ENCODE assay signal across 14 mouse cellular contexts in genomic region chr6:24397237-24397647, GRCm38 (mm10).
DNase-seq lines count a peak whose midpoint lies in the region; ATAC-seq lines count a peak whose summit lies in the region.
"Had no signal": no experiment of that assay in that cellular context is flagged by ENCODE, and none has a peak within 500 bp of the region (broad histone marks: within the 10 kb centered on the region; RNA-seq: fewer than 3 reads in every experiment).

No protein-coding gene starts in this region.

- ATAC-seq in cerebellum, adult (ENCODE audit: insufficient number of reproducible peaks, low FRiP score, low TSS enrichment) = peak; percentile 70; the same call in 1 of the 2 replicates

- no peak for DNase-seq in cerebellum, postnatal 4 days (ENCODE audit: low spot score in 2 of 2)
- DNase-seq in brain, embryonic 18.5 days (ENCODE audit: low read depth, low spot score) = peak; percentile 65
- DNase-seq in cerebellum, postnatal 25 days = peak; percentile 27 to 48
- peak; percentile 86 for DNase-seq in layer of hippocampus, adult 9-11 months
- no peak for DNase-seq in urinary bladder, adult 18-20 months (ENCODE audit: low spot score in 2 of 2)
- DNase-seq in testis, postnatal 14 days (ENCODE audit: low spot score) = no peak
- DNase-seq in testis, postnatal 10 days (ENCODE audit: low spot score) = no peak
- DNase-seq: embryo, embryonic 11 days; gastrocnemius, postnatal 10 days; heart, postnatal 14 days; lung, postnatal 36 days; midbrain, embryonic 14.5 days; thymus, adult 2 months had no signal

Comparison
In these comparisons a context has a peak if more than half of its experiments do, and no peak if none do; other contexts are left out.
1. DNase-seq: peak in brain, embryonic 18.5 days (single experiment), cerebellum, postnatal 25 days (2 of 2) and layer of hippocampus, adult 9-11 months (single experiment); none in cerebellum, postnatal 4 days (0 of 2), urinary bladder, adult 18-20 months (0 of 2), testis, postnatal 14 days (single experiment) and testis, postnatal 10 days (single experiment).